Mouse (Mus musculus): ENCODE measurements around the gene Il33. TPM values are rescaled to one million over a fixed set of nuclear protein-coding genes. Genes with fewer than 3 reads are reported as not detected.

Gene Il33
- total and polyA plus RNA-seq, 2 experiments from 2014 or later = 15.3 to 16.9 TPM

GRCm38 (mm10) chr19:30006371-30006770, 81.5 kb downstream of the Il33 start:
- H3K4me1 ChIP-seq (ENCODE audit: insufficient read depth, low read length) = no peaks in the 10 kb centered on the region
- H3K9ac ChIP-seq (replicated peaks; ENCODE audit: low read length) = no peak overlapping the region
- ATAC-seq (no peak), DNase-seq (ENCODE audit: low spot score) (no peak)
- no peaks in the 10 kb centered on the region for H3K9me3 ChIP-seq (ENCODE audit: low read length)
- no peak overlapping the region for H3K27ac ChIP-seq
- WGBS = 62% methylated on average over 3 of the region's 3 CpGs
- no peak overlapping the region for H3K4me2 ChIP-seq (ENCODE audit: low read depth, low read length)
- TF ChIP-seq CTCF (IDR thresholded peaks at IDR 0.05; ENCODE audit: low read depth) = no peak
- H3K36me3 ChIP-seq (ENCODE audit: insufficient read depth, low read length) = no peaks in the 10 kb centered on the region
- no peaks in the 10 kb centered on the region for H3K27me3 ChIP-seq (ENCODE audit: insufficient read depth, low read length)
- H3K4me3 ChIP-seq (ENCODE audit: low read length) = no peak overlapping the region

Other genes with a start within 250 kb of the Il33 start
- not detected in 2 replicates for gene Mlana, start 227.3 kb upstream of the Il33 start, total RNA-seq (2014; rRNA removed)
- not detected in 2 replicates for gene Mlana, start 227.3 kb upstream of the Il33 start, polyA plus RNA-seq (2015; fragmentation: Nextera tagmentation; extraction: Ambion mirVana)
- 23.8 and 24.1 TPM in 2 replicates for gene 9930021J03Rik, start 119.1 kb upstream of the Il33 start, total RNA-seq (2014; rRNA removed)
- gene 9930021J03Rik, start 119.1 kb upstream of the Il33 start, polyA plus RNA-seq (2015; fragmentation: Nextera tagmentation; extraction: Ambion mirVana) = 5.2 and 5.4 TPM in 2 replicates
- 39.0 and 48.7 TPM in 2 replicates for gene Ranbp6, start 112.1 kb upstream of the Il33 start, total RNA-seq (2014; rRNA removed)
- gene Ranbp6, start 112.1 kb upstream of the Il33 start, polyA plus RNA-seq (2015; fragmentation: Nextera tagmentation; extraction: Ambion mirVana) = 33.7 and 37.2 TPM in 2 replicates
- gene Trpd52l3, start 78.7 kb downstream of the Il33 start, total RNA-seq (2014; rRNA removed) = not detected in 2 replicates
- gene Trpd52l3, start 78.7 kb downstream of the Il33 start, polyA plus RNA-seq (2015; fragmentation: Nextera tagmentation; extraction: Ambion mirVana) = not detected in 2 replicates
- 52.6 and 53.2 TPM in 2 replicates for gene Uhrf2, start 105.4 kb downstream of the Il33 start, total RNA-seq (2014; rRNA removed)
- gene Uhrf2, start 105.4 kb downstream of the Il33 start, polyA plus RNA-seq (2015; fragmentation: Nextera tagmentation; extraction: Ambion mirVana) = 25.7 and 27.2 TPM in 2 replicates

Measured in hindbrain, postnatal 0 days (tissue).